Mouse (Mus musculus) spleen, adult 2 months (tissue): Measurements from ENCODE around the gene Anapc11. TPM values are rescaled to one million over a fixed set of nuclear protein-coding genes. Genes with fewer than 3 reads are reported as not detected.

Experiments
- DNase-seq, 2 experiments: peaks; one replicate each; pipeline versions ENCODE4 v3.0.0 to v3.0.0-alpha.2; 2012 to 2021; ENCODE audit warnings: low spot score in 2 of 2, low read depth in 1 of 2
- H3K27ac ChIP-seq: fragments of 200-500 bp; 2 replicates; pipeline ENCODE4 v1.5.1; 2012; ENCODE audit warnings: low read length, inconsistent platforms; ENCODE audit not compliant: insufficient read depth
- H3K27me3 ChIP-seq: fragments of 200-500 bp; 2 replicates; pipeline ENCODE4 v1.6.1; 2012; ENCODE audit warnings: mild to moderate bottlenecking, moderate library complexity, low read length, inconsistent platforms; ENCODE audit not compliant: control insufficient read depth, insufficient read depth
- H3K36me3 ChIP-seq: fragments of 200-500 bp; 2 replicates; pipeline ENCODE4 v1.6.1; 2012; ENCODE audit warnings: mild to moderate bottlenecking, low read length, inconsistent platforms; ENCODE audit not compliant: control insufficient read depth, insufficient read depth
- H3K4me1 ChIP-seq: fragments of 200-500 bp; 2 replicates; pipeline ENCODE4 v1.6.1; 2011; ENCODE audit warnings: inconsistent platforms; ENCODE audit not compliant: control insufficient read depth, insufficient read depth, insufficient read length
- H3K4me3 ChIP-seq: fragments of 200-500 bp; 2 replicates; pipeline ENCODE4 v1.5.1; 2011; ENCODE audit warnings: mild to moderate bottlenecking, inconsistent platforms; ENCODE audit not compliant: insufficient read depth, insufficient read length; ENCODE audit errors: extremely low read depth
- CTCF ChIP-seq: fragments of 200-500 bp; IDR thresholded peaks from 2 replicates; pipeline ENCODE4 v1.5.1; 2011; ENCODE audit warnings: mild to moderate bottlenecking, inconsistent platforms; ENCODE audit not compliant: insufficient read depth, insufficient read length, insufficient replicate concordance; ENCODE audit errors: extremely low read depth
- POLR2A ChIP-seq: fragments of 200-500 bp; IDR thresholded peaks from 2 replicates; pipeline ENCODE4 v1.6.1; 2011; ENCODE audit warnings: low read depth, low read length, inconsistent platforms
- WGBS: fragments of 180-500 bp; shearing (Covaris S2); methylation state at CpG from one replicate; pipeline ENCODE4 v1.1.7; 2018; 5-methylcytosine and 5-hydroxymethylcytosine counted together
- polyA plus RNA-seq: library from polyadenylated mRNA; depleted of rRNA; stranded (reverse); fragments of >200 nt; gene quantifications from 2 replicates; pipeline ENCODE4 v1.2.3, GENCODE M21; 2012

The Anapc11 gene
- polyA plus RNA-seq, 1 experiment, result 80.1 TPM

DNA sequence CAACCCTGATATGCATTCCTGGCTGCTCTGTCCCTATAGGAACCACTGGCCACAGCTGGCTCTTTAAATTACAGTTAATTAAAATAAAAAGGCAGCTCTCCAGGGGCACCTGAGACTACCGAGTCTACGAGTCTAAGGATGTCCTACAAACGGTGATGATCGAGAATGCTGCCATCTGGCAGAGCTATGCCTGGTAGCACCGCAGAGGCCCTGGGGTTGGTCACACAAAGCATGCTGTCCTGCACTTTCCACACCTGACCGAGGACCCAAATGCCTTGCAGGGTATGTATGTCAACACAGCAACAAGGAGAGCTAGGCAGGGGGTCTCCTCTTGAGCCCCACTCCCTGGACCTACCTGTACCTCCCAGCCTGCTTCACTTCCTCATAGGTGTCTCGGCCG, 15.8 kb downstream of the Anapc11 start:
- Histone ChIP-seq H3K4me1 (peaks cover 6% of the 10 kb centered on the region; the same call in 1 of the 2 replicates), H3K27ac (no peak overlapping the region), H3K4me3 (no peak overlapping the region), H3K36me3 (peaks cover 18% of the 10 kb centered on the region), H3K27me3 (no peaks in the 10 kb centered on the region)
- DNase-seq, result no peak
- WGBS, result 87% methylated on average over 8 of the region's 8 CpGs
- TF ChIP-seq CTCF, result no peak
- TF ChIP-seq POLR2A, result no peak

DNA sequence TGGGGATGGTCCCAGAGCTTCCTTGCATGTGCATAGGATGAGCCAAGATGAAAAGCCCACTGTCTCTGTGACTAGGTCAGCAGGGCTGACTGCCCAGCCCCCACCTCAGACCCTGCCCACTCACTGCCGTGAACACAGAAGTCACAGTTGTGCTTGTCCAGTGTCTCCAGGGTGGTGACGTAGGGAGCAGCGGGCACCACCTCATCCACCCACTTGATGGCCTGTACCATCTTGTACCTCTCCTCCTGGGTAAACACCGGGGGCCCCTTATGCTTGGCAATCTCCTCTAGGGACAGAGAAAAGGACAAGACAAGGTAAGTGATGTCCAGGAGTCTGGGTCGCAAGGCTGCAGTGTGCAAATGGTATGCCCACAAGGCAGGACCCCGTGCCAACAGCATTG, 16.9 kb downstream of the Anapc11 start:
- no peak for TF ChIP-seq CTCF
- H3K4me1 ChIP-seq, result peaks cover 6% of the 10 kb centered on the region; the same call in 1 of the 2 replicates
- peaks cover 26% of the 10 kb centered on the region for H3K36me3 ChIP-seq
- no peak for DNase-seq
- no peak overlapping the region for H3K27ac ChIP-seq
- 97% methylated on average over 6 of the region's 6 CpGs for WGBS
- H3K4me3 ChIP-seq, result no peak overlapping the region
- H3K27me3 ChIP-seq, result no peaks in the 10 kb centered on the region

DNA sequence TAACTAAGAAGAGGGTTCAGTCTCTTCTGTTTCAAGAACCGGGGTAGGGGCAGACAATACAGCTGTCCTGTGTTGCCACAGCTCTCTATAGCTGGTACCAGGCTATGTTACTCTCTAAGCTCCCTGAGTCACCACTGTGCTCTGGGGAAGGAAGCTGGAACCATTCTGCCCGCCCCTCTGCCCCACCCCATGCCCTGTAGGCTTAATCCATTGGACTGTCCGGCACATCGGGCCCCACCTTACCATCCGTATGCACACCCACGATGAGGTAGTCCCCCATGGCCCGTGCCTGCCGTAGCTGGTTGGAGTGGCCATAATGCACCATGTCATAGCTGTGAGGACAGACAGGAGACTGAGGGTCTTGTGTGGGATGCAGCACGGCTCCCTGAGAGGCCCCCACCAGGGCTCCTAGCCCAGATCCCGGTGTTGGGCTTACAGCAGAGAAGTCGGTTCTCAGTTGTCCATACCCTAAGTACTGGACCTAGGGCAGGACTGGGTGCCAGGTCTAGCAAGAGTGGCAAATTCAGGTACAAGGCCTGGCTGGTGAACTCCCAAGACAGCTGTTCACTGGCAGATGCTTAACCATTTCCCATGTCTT, 17.5 kb downstream of the Anapc11 start:
- Histone ChIP-seq H3K4me3 (no peak overlapping the region), H3K27me3 (no peaks in the 10 kb centered on the region), H3K36me3 (peaks cover 30% of the 10 kb centered on the region), H3K27ac (no peak overlapping the region), H3K4me1 (peaks cover 6% of the 10 kb centered on the region; the same call in 1 of the 2 replicates)
- DNase-seq, result no peak
- no peak for TF ChIP-seq POLR2A
- no peak for TF ChIP-seq CTCF
- 86% methylated on average over 11 of the region's 11 CpGs for WGBS

DNA sequence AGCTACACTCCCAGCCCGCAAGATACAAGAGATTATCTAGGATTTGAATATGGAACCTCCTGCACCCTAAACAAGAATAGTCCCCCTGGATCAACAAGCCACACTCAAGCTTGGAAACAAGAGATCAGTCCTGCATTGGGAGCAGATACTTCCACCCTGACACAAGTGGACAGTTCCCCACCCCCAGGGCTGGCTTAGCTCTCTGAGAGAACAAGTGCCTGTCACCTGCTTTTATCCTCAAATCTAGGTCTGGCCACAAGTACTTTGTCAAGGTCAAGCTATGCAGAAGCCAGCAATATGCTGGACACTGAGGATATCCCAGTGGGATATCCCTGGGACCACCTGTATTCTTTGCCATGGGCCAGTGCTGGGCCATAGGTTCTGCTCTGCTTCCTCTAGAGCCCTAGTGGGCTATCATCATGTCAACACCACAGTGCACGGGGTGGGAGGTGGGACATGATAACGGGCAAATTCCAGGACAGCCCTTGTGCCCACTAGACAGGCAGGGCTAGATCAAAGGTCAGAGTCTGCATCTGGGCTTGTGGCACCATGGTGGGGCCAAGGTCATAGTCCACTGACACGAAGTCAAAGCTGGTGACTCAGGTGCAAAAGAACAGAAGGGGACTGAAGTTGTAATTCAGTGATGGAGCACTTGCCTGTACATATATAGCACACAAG, 18.5 kb downstream of the Anapc11 start:
- Histone ChIP-seq H3K27ac (no peak overlapping the region), H3K4me1 (peaks cover 6% of the 10 kb centered on the region; the same call in 1 of the 2 replicates), H3K27me3 (no peaks in the 10 kb centered on the region), H3K4me3 (peak overlapping the region; percentile 85; the same call in 1 of the 2 replicates), H3K36me3 (peaks cover 32% of the 10 kb centered on the region)
- TF ChIP-seq CTCF (no peak), POLR2A (no peak)
- WGBS, result 49% methylated on average over 4 of the region's 4 CpGs
- DNase-seq, result no peak

DNA sequence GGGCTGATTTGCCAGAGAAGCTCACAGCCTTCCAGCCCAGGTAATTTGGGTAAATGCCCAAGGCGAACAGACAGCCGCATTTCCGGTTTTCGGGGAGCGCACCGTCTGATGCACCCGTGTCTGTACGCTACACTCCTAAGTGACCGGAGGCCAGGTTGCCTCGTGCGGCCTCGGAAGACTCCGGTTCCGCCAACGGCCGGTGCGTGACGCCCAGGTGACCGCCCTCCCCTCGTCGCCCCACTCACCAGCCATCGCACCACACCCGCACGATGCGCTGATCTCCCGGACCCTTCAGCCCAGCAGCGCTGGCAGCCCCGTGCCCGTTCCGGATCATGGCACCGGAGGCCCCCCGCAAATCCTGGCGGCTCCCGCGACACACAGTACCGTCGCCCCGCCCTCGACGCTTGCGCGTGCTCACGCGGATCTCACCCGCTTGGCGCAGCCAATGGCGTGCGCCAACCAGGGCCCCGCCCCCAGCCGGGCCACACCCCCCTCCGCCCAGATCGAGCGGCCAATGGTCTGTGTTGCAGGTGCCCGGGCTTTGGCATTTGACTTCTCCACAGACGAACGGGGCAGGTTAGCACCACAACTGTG, 19.4 kb downstream of the Anapc11 start, which contains the start of gene Pcyt2:
TSS of gene Pcyt2 (minus strand) at position 418 of the 594 bp plus-strand sequence.
- Histone ChIP-seq H3K4me3 (peak within 1 kb of the TSS; percentile 85), H3K27ac (peak within 1 kb of the TSS; percentile 76), H3K4me1 (peaks cover 6% of the 10 kb centered on the region; the same call in 1 of the 2 replicates), H3K36me3 (peaks cover 34% of the 10 kb centered on the region), H3K27me3 (no peaks in the 10 kb centered on the region)
- TF ChIP-seq POLR2A, result peak; percentile 42; the same call in 1 of the 2 replicates
- TF ChIP-seq CTCF, result no peak
- peak; percentile 76 to 90 for DNase-seq
- WGBS, result under 1% methylated on average over 56 of the region's 56 CpGs

DNA sequence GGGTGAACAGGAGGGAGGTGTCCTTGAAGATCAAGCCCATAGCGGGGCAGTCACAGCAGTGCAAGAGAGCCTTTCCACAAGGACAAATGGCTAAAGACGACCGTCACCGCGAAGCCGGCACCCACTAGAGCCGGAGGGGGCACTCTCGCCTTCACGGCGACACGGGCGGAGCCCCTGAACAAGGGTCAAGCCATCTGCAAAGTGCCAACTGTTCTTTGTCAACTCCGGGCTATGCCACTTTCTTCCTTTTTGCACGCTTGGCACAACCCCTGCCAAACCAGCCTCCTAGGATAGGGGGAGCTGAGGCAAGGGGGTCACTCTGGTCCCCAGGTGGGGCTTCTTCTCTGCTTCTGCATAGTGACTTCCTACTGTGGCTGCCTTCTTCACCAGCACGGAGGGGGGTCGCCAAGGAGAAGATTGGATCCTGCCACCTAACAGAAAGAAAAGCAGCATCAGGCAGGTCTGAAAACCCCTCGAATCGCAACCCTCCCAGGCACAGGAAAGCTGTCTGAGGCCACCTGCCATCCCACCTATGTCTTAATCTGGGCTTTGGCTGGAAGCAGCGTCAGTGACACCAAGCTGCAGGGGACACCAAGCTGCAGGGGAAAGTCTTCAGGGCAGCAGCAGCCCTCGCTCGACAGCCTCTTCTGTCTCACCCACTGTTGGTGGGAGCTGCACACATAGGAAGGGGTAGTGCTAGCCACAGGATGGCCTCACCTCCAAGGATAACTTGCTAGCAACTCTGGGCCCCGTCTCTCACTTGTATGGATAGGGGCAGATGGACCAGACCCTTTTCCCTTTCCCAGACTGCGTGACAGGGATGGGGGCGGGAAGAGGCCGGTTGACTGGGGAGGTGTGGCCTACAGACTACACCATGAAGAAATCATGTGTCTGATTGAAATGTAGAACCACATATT, 20.7 kb downstream of the Anapc11 start:
- Histone ChIP-seq H3K36me3 (peaks cover 39% of the 10 kb centered on the region), H3K4me3 (no peak overlapping the region), H3K4me1 (peaks cover 8% of the 10 kb centered on the region; the same call in 1 of the 2 replicates), H3K27me3 (no peaks in the 10 kb centered on the region), H3K27ac (no peak overlapping the region)
- DNase-seq, result no peak
- 95% methylated on average over 25 of the region's 25 CpGs for WGBS
- TF ChIP-seq CTCF (no peak), POLR2A (no peak)
